8 mouse cellular contexts compared by ENCODE assay signal in the genomic region with DNA sequence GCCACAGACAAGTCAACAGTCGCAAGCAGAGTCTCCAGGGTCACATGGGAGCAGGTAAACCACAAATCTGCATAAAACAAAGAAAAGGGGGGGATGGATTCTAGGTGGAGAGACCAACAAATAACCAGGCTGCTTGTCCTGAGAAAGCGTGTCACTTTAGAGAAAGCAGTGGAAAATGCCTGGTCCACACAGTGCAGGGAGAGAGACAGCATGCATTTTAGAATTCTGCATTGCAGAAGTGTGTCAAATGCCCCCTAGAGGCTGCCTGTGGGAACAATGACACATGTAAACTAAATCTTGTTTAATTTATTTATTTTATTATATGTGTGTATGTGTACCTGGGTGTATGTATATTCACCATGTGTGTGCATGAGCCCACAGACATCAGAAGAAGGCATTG. TPM values are rescaled to one million over a fixed set of nuclear protein-coding genes. Genes with fewer than 3 reads are reported as not detected.
DNase-seq lines count a peak whose midpoint lies in the region; ATAC-seq and TF ChIP-seq lines count a peak whose summit lies in the region.

No protein-coding gene starts in this region.

- TF ChIP-seq EP300 in liver, postnatal 0 days (IDR thresholded peaks at IDR 0.05; ENCODE audit: low read depth), result no peak

- H3K9ac ChIP-seq in forebrain, embryonic 14.5 days (ENCODE audit: low read length), result no peak overlapping the region
- H3K9ac ChIP-seq in liver, postnatal 0 days (replicated peaks), result no peak overlapping the region

- peak; percentile 35 for TF ChIP-seq CTCF in kidney, adult 2 months (conservative IDR thresholded peaks at IDR 0.05; ENCODE audit: insufficient read depth, insufficient read length, low read depth, low read length)
- peak; percentile 59 for TF ChIP-seq CTCF in liver, postnatal 0 days (IDR thresholded peaks at IDR 0.05; ENCODE audit: low read depth)

- H3K27me3 ChIP-seq in kidney, adult 2 months (replicated peaks; ENCODE audit: control insufficient read depth, insufficient read depth, low read length), result no peaks in the 10 kb centered on the region
- no peaks in the 10 kb centered on the region for H3K27me3 ChIP-seq in forebrain, embryonic 14.5 days (replicated peaks; ENCODE audit: control insufficient read depth, insufficient read depth, low read length)
- no peaks in the 10 kb centered on the region for H3K27me3 ChIP-seq in liver, postnatal 0 days (ENCODE audit: insufficient read depth, low read length)

- no peaks in the 10 kb centered on the region for H3K36me3 ChIP-seq in kidney, adult 2 months (ENCODE audit: control insufficient read depth, insufficient read depth, low read length)
- H3K36me3 ChIP-seq in forebrain, embryonic 14.5 days (ENCODE audit: control insufficient read depth, insufficient read depth, low read length), result no peaks in the 10 kb centered on the region
- no peaks in the 10 kb centered on the region for H3K36me3 ChIP-seq in liver, postnatal 0 days (replicated peaks; ENCODE audit: insufficient read depth, low read length)

- peak; percentile 48; the same call in 1 of the 2 replicates for ATAC-seq in forebrain, embryonic 14.5 days
- ATAC-seq in liver, postnatal 0 days, result peak; percentile 38; the same call in 1 of the 2 replicates

- H3K27ac ChIP-seq in kidney, adult 2 months (ENCODE audit: insufficient read depth, low read depth, low read length), result no peak overlapping the region
- no peak overlapping the region for H3K27ac ChIP-seq in forebrain, embryonic 14.5 days (ENCODE audit: low read depth, low read length)
- H3K27ac ChIP-seq in liver, postnatal 0 days (ENCODE audit: low read depth), result no peak overlapping the region

- H3K9me3 ChIP-seq in forebrain, embryonic 14.5 days (replicated peaks; ENCODE audit: control insufficient read depth, low read length), result no peaks in the 10 kb centered on the region
- H3K9me3 ChIP-seq in liver, postnatal 0 days (ENCODE audit: low read length), result no peaks in the 10 kb centered on the region

- H3K4me1 ChIP-seq in kidney, adult 2 months (ENCODE audit: control insufficient read depth, insufficient read depth, low read length), result no peaks in the 10 kb centered on the region
- no peaks in the 10 kb centered on the region for H3K4me1 ChIP-seq in forebrain, embryonic 14.5 days (ENCODE audit: control insufficient read depth, insufficient read depth, low read length)
- no peaks in the 10 kb centered on the region; the same call in 1 of the 2 replicates for H3K4me1 ChIP-seq in liver, postnatal 0 days (ENCODE audit: insufficient read depth)

- no peak for DNase-seq in kidney, adult 2 months
- DNase-seq in kidney, adult 18-20 months, result no peak
- peak; percentile 69 for DNase-seq in CD4-positive, CD25-positive, alpha-beta regulatory T cell, adult 2 months (ENCODE audit: low read depth, low spot score)
- peak; percentile 61 for DNase-seq in forebrain, embryonic 14.5 days (ENCODE audit: low spot score)
- DNase-seq in liver, postnatal 0 days, result no peak
- no peak for DNase-seq in adrenal gland, adult 2 months
- DNase-seq in left cerebral cortex, adult 11 months (ENCODE audit: low spot score), result no peak
- no peak for DNase-seq in ovary, adult 18-20 months (ENCODE audit: low spot score)

- TF ChIP-seq POLR2A in kidney, adult 2 months (IDR thresholded peaks at IDR 0.05; ENCODE audit: low read depth, low read length), result no peak

- H3K4me2 ChIP-seq in forebrain, embryonic 14.5 days (ENCODE audit: low read length), result no peak overlapping the region
- no peak overlapping the region for H3K4me2 ChIP-seq in liver, postnatal 0 days (ENCODE audit: low read depth, low read length)

- no peak overlapping the region for H3K4me3 ChIP-seq in kidney, adult 2 months (ENCODE audit: insufficient read depth, low read depth, low read length)
- H3K4me3 ChIP-seq in forebrain, embryonic 14.5 days (ENCODE audit: low read depth, low read length), result no peak overlapping the region
- no peak overlapping the region for H3K4me3 ChIP-seq in liver, postnatal 0 days (ENCODE audit: low read depth, low read length)

- 54% methylated on average over 2 of the region's 2 CpGs for WGBS in kidney, adult 2 months
- WGBS in forebrain, embryonic 14.5 days, result 63% methylated on average over 2 of the region's 2 CpGs
- 26% methylated on average over 2 of the region's 2 CpGs for WGBS in liver, postnatal 0 days (ENCODE audit: insufficient replicate concordance)

RNA-seq across cellular contexts. Expression of a gene that starts 4.0 kb away (rescaled TPM):
- polyA plus RNA-seq in kidney, adult 2 months (2012; rRNA removed), result 0.77 and 0.92 TPM in 2 replicates
- not detected in 2 replicates for polyA plus RNA-seq in forebrain, embryonic 14.5 days (2014; fragmentation: Nextera tagmentation; extraction: Ambion mirVana)
- polyA plus RNA-seq in liver, postnatal 0 days (2015; fragmentation: Nextera tagmentation; extraction: Ambion mirVana), result 0.05 TPM in 2 replicates
- total RNA-seq in adrenal gland, adult 2 months (2021), result under 1 TPM; 0.12 to 0.35 TPM
- polyA plus RNA-seq in adrenal gland, adult 2 months (2012; rRNA removed), result not detected in 2 replicates

Comparison
In these comparisons a context has a peak if more than half of its experiments do, and no peak if none do; other contexts are left out.
1. DNase-seq: peak in CD4-positive, CD25-positive, alpha-beta regulatory T cell, adult 2 months (single experiment) and forebrain, embryonic 14.5 days (single experiment); none in kidney, adult 2 months (single experiment), kidney, adult 18-20 months (single experiment), liver, postnatal 0 days (single experiment), adrenal gland, adult 2 months (single experiment), left cerebral cortex, adult 11 months (single experiment) and ovary, adult 18-20 months (single experiment).